Mouse (Mus musculus): ENCODE measurements around the gene Car12.
"Not testable (repeated sequence)": the region's sequence is repeated elsewhere in the genome, so short reads cannot be mapped to it uniquely, and the experiment has no call there.

Car12 gene

GRCm38 (mm10) chr9:66784552-66784951 lies 71.1 kb downstream of the Car12 start:
- DNase-seq: not testable (repeated sequence)

- peak; percentile 76 for DNase-seq
Observed at GRCm38 (mm10) chr9:66787821-66788220, 74.3 kb downstream of the Car12 start.

- no peak for DNase-seq
Observed at GRCm38 (mm10) chr9:66794629-66795463, 81.4 kb downstream of the Car12 start.

- DNase-seq: peak; percentile 99
Observed at GRCm38 (mm10) chr9:66795464-66796324, 82.2 kb downstream of the Car12 start, which contains the start of gene Aph1b. Aph1b (minus strand) TSS chr9:66795490.

GRCm38 (mm10) chr9:66796739-66797138 lies 83.3 kb downstream of the Car12 start, which contains the start of gene Gm10647:
Gm10647 (plus strand) TSS chr9:66797039.
- peak; percentile 40 for DNase-seq

- DNase-seq: no peak
Observed at GRCm38 (mm10) chr9:66801947-66802346, 88.5 kb downstream of the Car12 start.

- DNase-seq: not testable (repeated sequence)
Observed at GRCm38 (mm10) chr9:66805951-66806350, 92.5 kb downstream of the Car12 start.

GRCm38 (mm10) chr9:66813392-66813791 lies 99.9 kb downstream of the Car12 start:
- no peak for DNase-seq
